In the genomic region with DNA sequence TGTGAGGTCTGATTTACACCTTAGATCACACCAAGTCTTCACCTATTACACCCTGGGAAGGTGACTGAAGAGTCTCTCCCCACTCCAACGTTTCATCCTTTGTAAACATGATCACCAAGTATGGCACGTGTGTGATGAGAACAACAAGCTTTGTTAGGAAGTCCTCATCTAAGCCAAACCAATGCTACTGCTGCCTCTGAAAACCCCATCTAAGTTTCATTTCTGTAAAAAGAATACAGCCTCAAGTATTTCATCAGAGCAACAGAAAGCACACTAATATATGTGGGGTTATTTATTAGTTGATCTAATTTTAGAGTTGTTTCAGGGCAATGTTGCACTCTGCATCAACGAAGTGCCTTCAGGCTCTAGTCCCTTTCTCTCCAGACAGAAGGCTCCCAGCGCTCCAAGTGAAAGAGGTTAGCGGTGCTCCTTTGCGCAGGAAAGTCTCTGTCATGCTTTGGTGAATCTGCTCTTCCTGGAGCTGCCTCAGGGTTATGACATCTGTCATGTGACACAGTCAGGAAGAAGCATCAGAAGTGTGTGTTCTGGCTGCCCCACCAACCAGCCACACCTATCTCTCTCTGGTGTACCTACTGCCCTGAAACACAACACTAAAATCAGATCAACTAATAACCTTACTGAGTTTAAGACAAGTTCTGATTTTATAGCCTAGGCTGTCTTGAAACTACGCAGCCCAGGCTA, we compare ENCODE assay signal across 20 mouse cellular contexts.
"Had no signal": no experiment of that assay in that cellular context is flagged by ENCODE, and none has a peak within 500 bp of the region (broad histone marks: within the 10 kb centered on the region; RNA-seq: fewer than 3 reads in every experiment).

No protein-coding gene starts in this region.

- H3K27me3 ChIP-seq: liver, embryonic 12.5 days; liver, embryonic 15.5 days; megakaryocyte, embryonic 14.5 days; midbrain, embryonic 13.5 days; neural tube, embryonic 12.5 days; neural tube, embryonic 15.5 days; stomach, embryonic 15.5 days had no signal

- H3K9me3 ChIP-seq: liver, embryonic 12.5 days; liver, embryonic 15.5 days; megakaryocyte, embryonic 14.5 days; midbrain, embryonic 10.5 days; midbrain, embryonic 13.5 days; neural tube, embryonic 12.5 days; neural tube, embryonic 15.5 days; stomach, embryonic 15.5 days had no signal

- H3K4me1 ChIP-seq: liver, embryonic 12.5 days; liver, embryonic 15.5 days; midbrain, embryonic 10.5 days; neural tube, embryonic 15.5 days; stomach, embryonic 15.5 days had no signal

- H3K9ac ChIP-seq: liver, embryonic 12.5 days; liver, embryonic 15.5 days; midbrain, embryonic 13.5 days; neural tube, embryonic 12.5 days; neural tube, embryonic 15.5 days; stomach, embryonic 15.5 days had no signal

- ATAC-seq: intestine, postnatal 0 days; liver, embryonic 12.5 days; midbrain, embryonic 13.5 days; midbrain, embryonic 16.5 days had no signal

- H3K4me2 ChIP-seq: liver, embryonic 12.5 days; liver, embryonic 15.5 days; midbrain, embryonic 13.5 days; neural tube, embryonic 12.5 days; neural tube, embryonic 15.5 days; stomach, embryonic 15.5 days had no signal

- H3K27ac ChIP-seq: liver, embryonic 12.5 days; liver, embryonic 15.5 days; midbrain, embryonic 10.5 days; midbrain, embryonic 13.5 days; neural tube, embryonic 12.5 days; neural tube, embryonic 15.5 days; stomach, embryonic 15.5 days had no signal

- DNase-seq: kidney, adult 8-10 months; kidney, postnatal 14 days; kidney, postnatal 4 days; lung, adult 2 months; lung, postnatal 14 days; lung, postnatal 4 days; retina, postnatal 1 day; right cerebral cortex, postnatal 25 days; spleen, adult 18-20 months; thymus, postnatal 25 days had no signal

- H3K4me3 ChIP-seq: liver, embryonic 12.5 days; liver, embryonic 15.5 days; megakaryocyte, embryonic 14.5 days; midbrain, embryonic 10.5 days; midbrain, embryonic 13.5 days; neural tube, embryonic 12.5 days; neural tube, embryonic 15.5 days; stomach, embryonic 15.5 days had no signal
